Mouse (Mus musculus) hindbrain, postnatal 0 days (tissue): Measurements from ENCODE around the gene Bhmt. TPM values are rescaled to one million over a fixed set of nuclear protein-coding genes. Genes with fewer than 3 reads are reported as not detected.

ENCODE experiments used
- ATAC-seq: fragments of 200-750 bp; cut with Nextera tagmentation; 2 replicates; pipeline ENCODE4 v1.8.0; 2017; ENCODE audit warnings: mild to moderate bottlenecking, moderate TSS enrichment, moderate library complexity
- DNase-seq: peaks from one replicate; pipeline ENCODE4 v3.0.0-alpha.2; 2015; ENCODE audit warnings: low spot score
- H3K27ac ChIP-seq: fragments of 300-500 bp; sonication (generic); 2 replicates; pipeline ENCODE4 v1.5.1; 2014; ENCODE audit warnings: mild to moderate bottlenecking
- H3K27me3 ChIP-seq: fragments of 300-500 bp; sonication (generic); 2 replicates; pipeline ENCODE4 v1.6.1; 2014; ENCODE audit warnings: low read length, mixed read lengths; ENCODE audit not compliant: insufficient read depth
- H3K36me3 ChIP-seq: fragments of 300-500 bp; sonication (generic); 2 replicates; pipeline ENCODE4 v1.6.1; 2014; ENCODE audit warnings: low read length, mixed read lengths; ENCODE audit not compliant: insufficient read depth
- H3K4me1 ChIP-seq: fragments of 300-500 bp; sonication (generic); 2 replicates; pipeline ENCODE4 v1.6.1; 2014; ENCODE audit warnings: antibody characterized with exemption, low read length, mixed read lengths; ENCODE audit not compliant: insufficient read depth
- H3K4me2 ChIP-seq: fragments of 300-500 bp; sonication (generic); 2 replicates; pipeline ENCODE4 v1.6.1; 2014; ENCODE audit warnings: low read depth, mild to moderate bottlenecking, low read length, moderate library complexity, mixed read lengths
- H3K4me3 ChIP-seq: fragments of 300-500 bp; sonication (generic); 2 replicates; pipeline ENCODE4 v1.5.1; 2014; ENCODE audit warnings: low read length
- H3K9ac ChIP-seq: fragments of 300-500 bp; sonication (generic); replicated peaks from 2 replicates; pipeline ENCODE4 v1.6.1; 2014; ENCODE audit warnings: mild to moderate bottlenecking, low read length, moderate library complexity, mixed read lengths
- H3K9me3 ChIP-seq: fragments of 300-500 bp; sonication (generic); 2 replicates; pipeline ENCODE4 v1.6.1; 2016; ENCODE audit warnings: low read length, mixed read lengths
- CTCF ChIP-seq: IDR thresholded peaks from 2 replicates; pipeline ENCODE4 v1.5.1; 2016; ENCODE audit warnings: antibody characterized with exemption, control low read depth, low read depth
- WGBS: fragments of 180-500 bp; shearing (Covaris S2); extraction: QIAGEN DNeasy Blood & Tissue Kit; methylation state at CpG from one replicate; pipeline ENCODE4 v1.1.7; 2014; 5-methylcytosine and 5-hydroxymethylcytosine counted together
- polyA plus RNA-seq: library from polyadenylated mRNA; unstranded; fragments of >200 nt; fragmentation: Nextera tagmentation; extraction: Ambion mirVana; gene quantifications from 2 replicates; pipeline ENCODE4 v1.2.1, GENCODE M21; 2015
- total RNA-seq: library from RNA; depleted of rRNA; stranded (reverse); fragments of >200 nt; gene quantifications from 2 replicates; pipeline ENCODE4 v1.2.3, GENCODE M21; 2014; rRNA removed

The Bhmt gene
- total and polyA plus RNA-seq, 2 experiments from 2014 or later = 0.05 to 1.1 TPM

GRCm38 (mm10) chr13:93580431-93580830 is 57.3 kb downstream of the Bhmt start:
- no peak overlapping the region for H3K4me3 ChIP-seq
- WGBS = 81% methylated on average over 5 of the region's 5 CpGs
- no peak for ATAC-seq
- no peaks in the 10 kb centered on the region for H3K4me1 ChIP-seq
- no peaks in the 10 kb centered on the region for H3K9me3 ChIP-seq
- no peak for DNase-seq
- H3K27me3 ChIP-seq = no peaks in the 10 kb centered on the region
- H3K27ac ChIP-seq = no peak overlapping the region
- no peaks in the 10 kb centered on the region for H3K36me3 ChIP-seq
- no peak overlapping the region for H3K9ac ChIP-seq
- H3K4me2 ChIP-seq = no peak overlapping the region
- TF ChIP-seq CTCF = no peak

- ATAC-seq (no peak), DNase-seq (no peak)
- TF ChIP-seq CTCF = no peak
- Histone ChIP-seq H3K9me3 (no peaks in the 10 kb centered on the region), H3K4me3 (no peak overlapping the region), H3K4me1 (no peaks in the 10 kb centered on the region), H3K4me2 (no peak overlapping the region), H3K27me3 (no peaks in the 10 kb centered on the region), H3K9ac (no peak overlapping the region), H3K27ac (no peak overlapping the region), H3K36me3 (no peaks in the 10 kb centered on the region)
- 70% methylated on average over 4 of the region's 4 CpGs for WGBS
Measured at GRCm38 (mm10) chr13:93569676-93570075, 68.1 kb downstream of the Bhmt start.

Other genes with a start within 250 kb of the Bhmt start
- gene Jmy, start 138.2 kb downstream of the Bhmt start, total RNA-seq = 34.5 and 39.4 TPM in 2 replicates
- 8.8 and 9.4 TPM in 2 replicates for gene Jmy, start 138.2 kb downstream of the Bhmt start, polyA plus RNA-seq
- not detected in 2 replicates for gene Bhmt2, start 36.3 kb upstream of the Bhmt start, total RNA-seq
- gene Bhmt2, start 36.3 kb upstream of the Bhmt start, polyA plus RNA-seq = 0.05 and 0.14 TPM in 2 replicates
- gene Dmgdh, start 36.5 kb upstream of the Bhmt start, total RNA-seq = 0.07 and 0.21 TPM in 2 replicates
- gene Dmgdh, start 36.5 kb upstream of the Bhmt start, polyA plus RNA-seq = 0.28 and 0.43 TPM in 2 replicates
- 16.0 and 19.0 TPM in 2 replicates for gene Arsb, start 133.7 kb upstream of the Bhmt start, total RNA-seq
- gene Arsb, start 133.7 kb upstream of the Bhmt start, polyA plus RNA-seq = 9.3 and 11.7 TPM in 2 replicates